Mouse (Mus musculus): ENCODE measurements around the gene E2f4.

The E2f4 gene

DNA sequence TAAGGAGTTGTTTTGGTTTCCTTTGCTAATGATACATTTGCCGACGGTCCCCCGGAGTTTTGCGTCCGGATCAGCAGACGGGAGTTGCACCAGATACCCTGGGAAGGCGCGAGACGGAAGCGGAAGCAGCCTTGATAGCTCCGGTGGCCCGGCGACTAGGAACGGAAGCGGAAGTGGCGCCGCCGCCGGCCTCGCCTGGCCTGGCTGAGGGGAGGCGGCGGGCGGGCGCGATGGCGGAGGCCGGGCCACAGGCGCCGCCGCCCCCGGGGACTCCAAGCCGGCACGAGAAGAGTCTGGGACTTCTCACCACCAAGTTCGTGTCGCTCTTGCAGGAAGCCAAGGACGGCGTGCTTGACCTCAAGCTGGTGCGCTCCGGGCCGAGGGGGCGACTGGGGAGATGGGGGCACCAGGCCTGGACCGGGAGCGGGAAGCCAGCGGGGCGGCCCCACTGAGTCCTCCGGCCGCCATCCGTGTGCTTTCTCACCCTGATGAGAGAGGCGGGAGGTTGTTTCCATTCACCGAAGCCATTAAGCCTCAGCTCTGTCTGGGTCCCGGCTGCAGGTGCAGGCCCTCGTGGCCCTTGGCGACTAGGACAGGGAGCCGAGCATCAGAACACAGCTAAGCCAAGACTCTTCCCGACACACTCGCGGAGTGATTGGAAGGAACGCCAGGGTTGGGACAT, at the start of gene E2f4:
TSS of gene E2f4 (plus strand) at position 153 of the 682 bp plus-strand sequence.
- in situ Hi-C loops (cut with MboI, MseI) = no loop called here

DNA sequence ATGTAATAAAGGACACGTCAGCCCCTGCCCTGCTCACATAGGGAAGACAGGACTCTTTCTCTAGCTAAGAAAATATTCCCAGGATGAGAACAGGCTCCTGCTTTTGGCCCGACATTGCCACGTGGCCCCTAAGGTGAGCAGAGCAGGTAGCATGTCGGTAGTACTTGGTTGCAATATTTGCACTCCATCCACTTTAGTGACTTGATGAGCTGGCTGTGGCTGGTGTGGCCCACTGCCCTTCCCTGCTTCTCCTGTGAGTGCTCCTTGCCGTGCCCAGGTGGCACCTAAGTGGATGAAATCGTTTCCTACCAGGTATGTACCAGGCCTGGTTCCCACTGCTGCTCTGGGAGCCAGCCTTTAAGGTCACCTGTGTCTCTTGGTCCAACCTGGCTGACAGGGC, 45.5 kb upstream of the E2f4 start:
- in situ Hi-C loops (cut with MboI, MseI) = loop anchor here (25.0 kb wide), 1 partner anchor 615 kb away; the partner anchor contains the start of genes Ciao2b and Rrad

DNA sequence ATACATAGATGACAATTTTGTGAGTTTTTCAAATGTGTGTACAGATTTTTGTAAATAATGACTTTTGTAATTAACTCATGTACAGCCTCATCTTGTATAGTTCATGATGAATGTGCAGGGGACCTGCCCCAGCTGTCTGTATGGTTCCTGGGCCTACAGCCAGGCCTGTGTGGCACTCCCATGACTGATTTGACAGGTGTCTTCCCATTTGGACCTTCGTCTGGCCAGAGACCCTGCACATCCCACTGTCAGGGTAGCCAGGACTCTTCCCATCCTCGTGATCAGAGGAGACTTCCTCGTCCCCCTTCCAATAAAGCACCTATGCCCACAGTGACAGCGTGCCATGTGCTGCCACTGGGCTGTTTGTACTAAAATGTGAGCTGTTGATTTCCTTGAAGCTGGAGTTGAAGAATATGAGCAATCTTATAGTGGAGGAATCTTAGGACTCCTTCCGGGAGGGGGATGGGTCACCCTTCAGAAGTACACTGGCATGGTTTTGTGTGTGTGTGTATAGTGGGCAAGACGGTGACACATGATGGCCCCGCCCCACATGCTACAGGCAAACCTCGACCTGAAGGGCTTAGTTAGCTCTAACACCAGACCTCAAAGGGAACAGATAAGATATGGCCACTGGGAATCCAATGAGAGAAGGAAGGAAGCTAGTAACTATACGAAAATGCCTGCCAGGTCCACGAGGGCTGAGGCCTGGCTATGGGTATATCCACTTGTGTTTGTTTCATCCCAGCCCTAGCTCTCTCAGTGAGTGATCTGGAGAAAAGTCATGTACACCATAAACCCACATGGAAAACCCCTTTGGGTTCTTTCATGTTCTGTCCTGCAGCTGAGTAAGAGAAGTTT, 44.6 kb upstream of the E2f4 start:
- in situ Hi-C loops (cut with MboI, MseI) = loop anchor here (25.0 kb wide), 1 partner anchor 616 kb away; the partner anchor contains the start of genes Ciao2b and Rrad

DNA sequence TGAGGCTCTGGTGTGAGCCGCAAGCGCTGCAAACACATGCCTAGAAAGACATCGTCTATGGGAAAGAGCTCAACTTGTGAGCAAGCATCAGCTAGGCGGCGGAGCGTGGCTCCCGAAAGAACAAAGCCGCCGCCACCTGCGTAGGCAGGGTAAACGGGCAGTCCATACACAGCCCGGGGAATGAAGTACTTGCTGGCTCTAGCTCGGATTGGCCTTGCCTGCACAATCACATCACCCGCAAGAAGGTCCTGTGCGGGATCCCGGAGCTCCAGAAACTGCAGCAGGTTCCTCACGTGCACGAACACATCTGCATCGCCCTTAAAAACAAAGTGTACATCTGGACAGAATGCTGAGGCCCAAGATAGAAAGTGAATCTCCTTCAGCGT, 43.7 kb upstream of the E2f4 start:
- in situ Hi-C loops (cut with MboI, MseI) = loop anchor here (25.0 kb wide), 1 partner anchor 616 kb away; the partner anchor contains the start of genes Ciao2b and Rrad

DNA sequence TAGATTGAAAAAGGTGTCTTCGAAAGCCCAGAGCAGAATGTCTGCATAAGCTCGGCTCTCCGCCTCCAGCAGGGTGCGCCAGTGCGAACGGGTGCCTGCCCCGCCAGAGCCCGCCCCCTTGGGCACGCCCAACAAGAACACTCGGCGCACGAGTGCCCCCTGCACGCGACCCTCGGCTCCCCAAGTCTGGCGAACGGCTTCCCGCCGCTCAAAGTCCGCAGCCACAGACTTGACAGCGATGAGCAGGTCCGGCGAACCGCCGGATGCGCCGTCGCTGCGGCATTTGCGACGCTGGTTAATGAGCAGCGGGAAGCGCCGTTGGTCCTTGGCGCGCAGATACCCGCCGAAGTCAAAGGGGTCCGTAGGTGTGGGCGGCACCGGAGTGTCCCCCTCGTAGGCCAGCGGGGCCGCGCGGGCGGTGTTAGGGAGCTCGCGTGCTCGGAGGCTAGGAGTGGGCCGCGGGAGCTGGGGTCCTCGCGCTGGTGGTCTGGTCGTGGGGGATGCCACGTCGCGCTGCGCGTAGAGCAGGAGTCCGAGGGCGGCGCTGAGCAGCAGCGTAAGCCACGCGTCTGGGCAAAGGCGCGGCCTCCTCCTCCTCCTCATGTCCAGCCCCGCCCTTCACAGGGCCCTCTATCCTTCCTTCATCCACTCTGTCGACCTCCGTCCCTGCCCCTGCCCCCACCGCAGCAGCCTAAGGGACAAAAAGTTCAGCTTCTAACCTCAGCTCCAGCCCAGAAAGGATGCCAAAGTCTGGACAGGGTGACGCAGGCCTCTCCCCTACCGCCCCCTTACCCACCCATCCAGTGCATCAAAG, 43.1 kb upstream of the E2f4 start:
- in situ Hi-C loops (cut with MboI, MseI) = loop anchor here (25.0 kb wide), 1 partner anchor 617 kb away; the partner anchor contains the start of genes Ciao2b and Rrad

DNA sequence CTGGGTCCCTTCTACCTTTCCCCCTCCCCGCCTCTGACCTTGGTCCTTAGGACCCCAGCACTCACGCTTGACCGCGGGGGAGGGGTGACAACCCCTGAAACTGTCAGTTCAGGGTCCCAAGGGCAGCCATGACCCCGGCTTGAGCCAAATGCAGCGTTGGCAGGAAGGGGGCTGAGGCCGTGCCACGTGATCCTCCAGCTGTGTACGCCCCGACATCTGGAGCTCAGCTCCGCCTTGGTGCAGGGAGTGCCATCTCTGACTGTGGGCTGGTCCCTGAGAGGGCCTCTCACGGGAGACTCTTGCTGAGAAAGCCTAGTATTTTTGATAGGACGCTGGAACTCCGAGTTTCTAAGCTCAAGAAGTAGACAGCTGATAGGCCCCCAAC, 42.5 kb upstream of the E2f4 start, which contains the start of gene B3gnt9:
TSS of gene B3gnt9 (minus strand) at position 188 of the 385 bp plus-strand sequence.
- in situ Hi-C loops (cut with MboI, MseI) = loop anchor here (25.0 kb wide), 1 partner anchor 618 kb away; the partner anchor contains the start of genes Ciao2b and Rrad

DNA sequence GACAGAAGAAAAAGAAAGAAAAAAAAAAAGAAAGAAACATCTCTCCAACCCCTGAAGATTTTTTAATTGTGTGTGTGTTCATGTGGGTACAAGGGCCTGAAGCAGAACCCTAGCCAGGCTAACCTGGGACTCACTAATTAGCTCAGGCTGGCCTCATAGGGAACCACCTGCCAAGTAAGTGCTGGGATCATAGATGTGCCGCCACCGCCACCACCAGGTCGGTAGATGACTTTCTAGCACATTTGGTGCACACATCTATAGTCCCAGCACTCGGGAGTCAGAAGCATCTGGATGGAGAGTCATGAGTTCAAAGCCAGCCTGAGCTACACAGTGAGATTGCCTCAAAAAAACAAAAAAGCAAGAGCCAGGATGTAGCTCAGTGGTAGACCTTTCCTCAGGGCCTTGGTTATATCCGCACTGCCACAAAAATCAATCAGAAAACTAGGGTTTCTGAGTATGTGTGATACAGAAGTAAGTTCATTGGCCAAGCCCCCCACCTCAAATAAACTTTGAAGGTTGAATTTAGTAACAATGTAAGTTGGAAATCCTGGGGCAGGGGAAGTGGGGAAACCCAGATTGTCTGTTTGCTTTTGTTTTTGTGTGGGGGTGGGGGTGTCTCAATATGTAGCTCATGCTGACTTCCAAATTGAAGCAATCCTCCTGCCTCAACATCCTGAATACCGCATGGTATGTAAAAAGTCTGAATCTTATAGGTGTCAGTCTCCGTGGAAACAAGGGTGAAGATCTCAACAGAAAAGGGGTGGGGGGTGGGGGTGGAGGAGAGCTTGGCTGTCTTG, 39.9 kb upstream of the E2f4 start:
- in situ Hi-C loops (cut with MboI, MseI) = loop anchor here (25.0 kb wide), 1 partner anchor 620 kb away; the partner anchor contains the start of genes Ciao2b and Rrad

DNA sequence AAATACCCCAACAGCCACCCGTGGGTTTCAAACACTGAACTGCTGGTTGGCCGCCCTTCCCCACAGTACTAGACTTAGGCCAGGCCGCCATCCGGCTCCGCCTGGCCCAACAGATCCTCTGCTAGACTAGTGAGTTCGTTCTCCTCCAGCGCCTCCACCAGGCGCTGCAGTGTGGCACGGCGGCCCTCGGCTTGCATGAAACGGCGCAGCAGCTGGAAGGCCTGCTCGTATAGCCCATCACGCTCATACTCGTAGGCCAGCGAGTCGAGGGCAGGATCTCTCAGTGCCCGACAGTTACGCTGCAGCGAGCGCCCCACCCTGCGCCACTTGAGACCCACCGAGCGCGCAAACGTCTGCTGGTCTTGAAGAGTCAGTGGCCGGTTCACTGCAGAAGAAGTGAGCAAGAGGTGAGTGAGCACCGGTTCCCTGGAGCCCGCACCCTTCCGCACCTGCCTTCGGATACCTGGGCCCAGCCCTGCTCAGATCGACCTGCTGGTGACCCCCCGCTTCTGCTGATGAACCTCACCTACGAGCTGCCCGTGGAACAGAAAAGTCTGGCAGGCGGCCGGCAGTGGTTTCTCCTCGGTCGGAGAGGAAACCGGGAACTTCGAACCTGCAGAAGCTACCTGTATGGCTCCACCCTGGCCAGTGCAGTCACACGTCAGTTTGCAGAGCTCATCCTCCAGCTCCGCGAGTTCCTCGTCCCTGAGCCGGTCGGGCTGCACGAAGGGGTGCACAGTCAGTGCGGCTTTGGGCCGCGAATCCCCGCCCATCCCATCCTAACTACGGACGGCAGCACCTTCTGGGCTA, 38.3 kb upstream of the E2f4 start:
- in situ Hi-C loops (cut with MboI, MseI) = loop anchor here (25.0 kb wide), 1 partner anchor 622 kb away; the partner anchor contains the start of genes Ciao2b and Rrad

DNA sequence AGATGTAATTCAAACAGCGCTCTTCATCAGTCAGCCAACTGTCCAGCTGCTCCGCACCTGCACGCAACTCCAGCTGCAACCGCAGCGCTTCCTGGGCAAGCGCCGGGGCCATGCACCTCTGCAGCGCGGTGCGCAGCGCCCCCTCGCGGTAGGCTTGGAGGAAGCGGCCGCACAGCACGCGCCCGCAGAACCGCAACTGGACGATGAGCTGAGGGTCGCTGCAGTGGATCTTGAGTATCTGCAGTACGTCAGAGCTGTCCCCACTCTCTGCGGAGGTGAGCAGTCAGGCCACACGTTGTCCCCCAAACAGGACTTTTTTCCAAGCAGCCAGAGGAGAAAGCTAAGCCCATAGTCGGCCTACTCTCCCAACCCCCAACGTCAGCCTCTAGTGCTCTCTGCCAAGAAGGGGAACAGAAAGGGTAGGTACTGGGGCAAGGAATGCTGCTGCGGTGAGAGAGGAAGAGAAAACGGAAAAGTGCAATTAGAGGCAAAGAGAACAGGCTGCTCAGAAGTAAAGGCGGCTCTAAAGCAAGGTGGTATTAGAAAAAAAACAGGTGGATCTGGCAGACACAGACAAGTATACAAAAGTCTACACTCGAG, 37.6 kb upstream of the E2f4 start:
- in situ Hi-C loops (cut with MboI, MseI) = loop anchor here (25.0 kb wide), 1 partner anchor 623 kb away; the partner anchor contains the start of genes Ciao2b and Rrad

DNA sequence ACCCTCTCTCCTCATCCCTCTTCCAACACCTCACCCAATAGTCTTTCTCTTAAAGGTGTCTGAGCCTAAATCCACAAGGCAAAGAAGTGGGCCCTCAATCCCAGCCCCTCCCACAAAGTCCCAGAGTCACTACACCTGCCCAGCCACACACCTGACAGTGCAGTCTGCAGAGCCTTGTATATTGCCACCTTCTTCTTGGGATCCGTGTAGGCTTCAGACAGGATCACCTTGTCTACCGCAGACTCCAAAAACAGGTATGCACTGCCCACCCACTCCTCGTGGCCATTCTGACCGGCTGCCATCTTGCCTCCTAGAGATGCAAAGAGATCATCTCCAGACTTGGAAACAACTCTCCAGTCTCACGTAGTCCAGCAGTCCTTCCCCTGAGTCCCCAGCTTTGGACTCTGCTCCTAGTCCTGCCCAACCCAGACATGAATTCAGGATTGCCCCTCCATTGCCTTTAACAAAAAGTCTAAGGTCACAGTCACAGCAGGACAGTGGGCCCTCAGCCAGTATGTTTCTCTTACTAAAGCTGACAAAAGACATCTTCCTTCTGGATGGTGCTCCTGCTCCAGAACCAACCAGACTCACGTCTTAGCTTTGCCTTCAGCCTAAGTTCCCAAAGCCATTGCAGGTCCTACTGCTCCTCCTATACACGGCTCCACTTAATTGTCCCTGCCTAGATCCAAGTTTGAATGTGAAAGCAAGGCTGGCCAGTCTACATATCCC, 36.9 kb upstream of the E2f4 start:
- in situ Hi-C loops (cut with MboI, MseI) = loop anchor here (25.0 kb wide), 1 partner anchor 623 kb away; the partner anchor contains the start of genes Ciao2b and Rrad

DNA sequence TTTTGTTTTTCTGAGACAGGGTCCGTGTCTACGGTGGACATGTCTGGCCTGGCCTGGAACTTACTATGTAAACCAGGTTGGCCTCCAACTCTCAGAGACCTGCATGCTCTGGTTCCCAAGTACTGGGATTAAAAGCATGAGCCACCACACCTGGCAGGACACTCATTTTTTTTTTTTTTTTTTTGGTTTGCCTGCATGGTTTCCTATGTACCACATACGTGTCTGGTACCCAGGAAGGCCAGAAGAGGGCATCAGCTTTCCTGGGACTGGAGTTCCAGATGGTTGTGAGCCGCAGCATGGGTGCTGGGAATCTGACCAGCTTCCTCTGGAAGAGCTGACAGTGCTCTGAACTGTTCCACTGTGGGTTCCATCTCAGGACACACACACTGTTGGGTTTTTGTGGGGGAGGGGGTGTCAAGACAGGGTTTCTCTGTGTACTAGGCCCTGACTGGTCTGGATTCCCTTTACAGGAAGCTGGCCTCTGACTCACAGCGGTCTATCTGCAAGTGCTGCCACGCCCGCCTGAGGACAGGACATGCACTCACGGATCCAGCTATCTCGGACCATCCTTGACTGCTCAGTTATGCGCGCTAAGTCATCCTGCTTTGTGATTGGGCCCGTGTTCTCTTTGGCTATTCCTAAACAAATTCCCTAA, 36.0 kb upstream of the E2f4 start:
- in situ Hi-C loops (cut with MboI, MseI) = loop anchor here (25.0 kb wide), 1 partner anchor 624 kb away; the partner anchor contains the start of genes Ciao2b and Rrad

DNA sequence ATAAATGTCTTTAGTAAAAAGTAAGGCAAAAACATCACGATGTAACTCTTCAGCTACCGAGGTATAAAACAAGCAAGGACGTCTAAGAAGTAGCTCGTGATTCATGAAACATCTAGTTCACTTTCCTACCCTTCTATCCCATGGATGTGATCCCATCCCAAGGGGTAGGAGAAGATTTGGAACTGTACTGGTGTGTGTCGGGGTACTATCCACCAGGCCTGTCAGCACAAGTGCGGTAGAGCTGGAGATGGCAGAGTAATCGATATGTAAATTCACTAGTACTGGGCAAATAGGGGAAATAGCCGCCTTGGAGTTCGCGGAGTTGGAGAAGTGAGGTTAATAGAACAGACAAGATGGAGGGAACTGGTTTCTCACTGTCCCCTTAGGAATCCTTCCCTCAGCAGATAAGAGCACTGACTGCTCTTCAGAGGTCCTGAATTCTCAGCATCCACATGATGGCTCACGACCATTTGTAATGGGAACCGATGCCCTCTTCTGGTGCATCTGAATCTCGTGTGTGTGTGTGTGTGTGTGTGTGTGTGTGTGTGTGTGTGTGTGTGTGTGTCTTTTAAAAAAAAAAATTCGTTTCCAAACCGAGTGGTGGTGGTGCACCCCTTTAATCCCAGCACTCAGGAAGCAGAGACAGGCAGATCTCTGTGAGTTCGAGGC, 34.1 kb upstream of the E2f4 start:
- in situ Hi-C loops (cut with MboI, MseI) = loop anchor here (25.0 kb wide), 1 partner anchor 626 kb away; the partner anchor contains the start of genes Ciao2b and Rrad

DNA sequence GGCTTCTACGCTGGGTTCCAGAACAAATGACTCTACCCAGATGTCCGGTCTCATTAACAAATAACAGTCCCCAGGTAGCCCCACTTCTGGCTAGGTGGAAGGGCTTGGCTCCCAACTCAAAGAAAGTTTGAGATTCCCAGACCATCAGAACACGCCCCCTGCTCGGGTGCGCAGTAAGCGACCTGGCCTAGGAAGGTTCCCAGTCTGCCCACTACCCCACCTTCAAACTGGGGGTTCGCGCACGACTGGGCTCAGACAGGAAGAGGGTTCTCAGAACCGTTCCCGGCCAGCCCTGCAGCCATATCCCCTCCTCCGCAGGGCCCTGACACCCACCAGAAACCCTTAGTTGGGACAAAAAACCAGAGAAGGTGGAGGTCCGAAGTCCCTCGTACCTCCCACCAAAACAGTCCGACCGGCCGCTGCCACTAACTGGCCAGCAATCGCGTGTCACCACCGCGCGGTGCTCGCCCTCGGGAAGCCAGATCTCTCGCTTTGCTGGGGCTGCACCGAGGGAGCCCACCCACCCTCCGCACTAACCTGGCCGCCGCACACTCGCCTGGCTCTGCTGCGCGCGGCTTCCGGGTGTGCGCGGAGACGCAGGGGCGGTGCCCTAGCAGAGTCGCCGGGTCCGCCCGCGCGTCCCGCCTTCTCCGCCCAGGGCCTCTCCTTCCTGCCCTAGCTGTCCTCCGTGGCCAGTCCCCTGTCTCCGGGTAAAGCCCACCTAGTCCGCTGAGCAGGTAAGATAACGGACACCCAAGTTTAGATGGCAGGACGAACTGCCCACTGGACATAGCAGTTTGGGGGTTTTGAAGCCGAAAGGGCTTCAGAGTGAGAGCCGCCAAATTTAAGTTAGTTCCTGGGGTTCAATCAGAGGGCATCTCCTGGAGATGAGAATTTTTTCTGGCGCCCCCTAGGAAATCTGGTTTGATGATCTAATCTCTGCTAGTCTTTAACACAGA, 33.2 kb upstream of the E2f4 start, which contains the start of the genes Tradd and Fbxl8:
TSS of gene Tradd (minus strand) at position 586 of the 959 bp plus-strand sequence.
TSS of gene Fbxl8 (plus strand) at position 625 of the 959 bp plus-strand sequence.
- in situ Hi-C loops (cut with MboI, MseI) = loop anchor here (25.0 kb wide), 1 partner anchor 627 kb away; the partner anchor contains the start of genes Ciao2b and Rrad

DNA sequence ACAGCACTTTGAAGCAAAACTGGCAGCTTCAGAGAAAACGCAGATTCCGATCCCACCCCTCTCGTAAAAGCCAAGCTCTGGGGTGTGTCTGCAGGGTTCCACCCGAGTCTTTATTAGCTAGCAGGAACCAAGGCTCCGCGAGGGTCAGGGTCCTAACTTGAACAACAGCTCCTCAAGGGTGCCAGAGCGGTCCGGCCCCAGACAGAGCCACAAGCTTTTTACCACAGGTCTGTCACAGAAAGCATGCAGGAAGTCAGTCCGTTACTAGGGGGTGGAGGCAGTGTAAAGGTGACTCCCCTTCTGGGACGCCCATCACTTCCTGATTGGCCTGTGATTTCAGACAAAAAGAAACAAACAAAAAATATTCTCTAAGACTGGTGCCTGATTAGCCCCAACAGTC, 32.3 kb upstream of the E2f4 start:
- in situ Hi-C loops (cut with MboI, MseI) = loop anchor here (25.0 kb wide), 1 partner anchor 628 kb away; the partner anchor contains the start of genes Ciao2b and Rrad

DNA sequence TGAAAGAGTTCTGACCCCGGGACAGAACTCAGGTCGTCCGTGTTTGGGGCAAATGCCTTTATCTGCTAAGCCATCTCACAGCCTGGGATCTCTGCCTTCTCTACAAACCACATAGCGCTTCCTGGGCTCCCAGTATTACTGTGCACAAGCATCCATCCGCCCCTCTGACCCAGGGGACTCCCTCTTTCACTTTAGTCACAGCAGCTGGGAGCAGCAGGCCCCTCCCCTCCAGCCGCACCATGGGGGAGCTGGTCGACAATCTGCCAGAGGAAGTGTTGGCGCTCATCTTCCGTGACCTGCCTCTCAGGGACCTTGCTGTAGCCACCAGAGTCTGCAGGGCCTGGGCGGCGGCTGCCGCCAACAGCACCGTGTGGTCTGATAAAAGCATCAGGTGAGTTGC, 30.7 kb upstream of the E2f4 start:
- in situ Hi-C loops (cut with MboI, MseI) = loop anchor here (25.0 kb wide), 1 partner anchor 629 kb away; the partner anchor contains the start of genes Ciao2b and Rrad
